Mouse (Mus musculus): ENCODE data around the gene Ms4a6b. TPM values are rescaled to one million over a fixed set of nuclear protein-coding genes. Genes with fewer than 3 reads are reported as not detected.
"Not testable (repeated sequence)": the region's sequence is repeated elsewhere in the genome, so short reads cannot be mapped to it uniquely, and the experiment has no call there.

The Ms4a6b gene
- polyA plus RNA-seq, 1 experiment from 2014 or later = 4.2 TPM

GRCm38 (mm10) chr19:11537336-11537735 is 21.0 kb downstream of the Ms4a6b start:
- H3K4me1 ChIP-seq = no peaks in the 10 kb centered on the region
- no peak overlapping the region for H3K4me3 ChIP-seq
- WGBS = 19% methylated on average over 2 of the region's 2 CpGs

GRCm38 (mm10) chr19:11540166-11540821 is 24.0 kb downstream of the Ms4a6b start:
- not testable (repeated sequence) for H3K27ac ChIP-seq; ATAC-seq (ENCODE audit: low FRiP score); H3K9ac ChIP-seq; H3K4me2 ChIP-seq (replicated peaks); H3K36me3 ChIP-seq; H3K9me3 ChIP-seq (replicated peaks); H3K27me3 ChIP-seq; H3K4me3 ChIP-seq; H3K4me1 ChIP-seq
- WGBS = 82% methylated on average over 1 of the region's 1 CpGs

More at GRCm38 (mm10) chr19:11537336-11537735, 21.0 kb downstream of the Ms4a6b start:
- H3K4me2 ChIP-seq (replicated peaks) = no peak overlapping the region
- H3K27ac ChIP-seq = no peak overlapping the region
- H3K9ac ChIP-seq = no peak overlapping the region
- no peaks in the 10 kb centered on the region for H3K36me3 ChIP-seq
- H3K9me3 ChIP-seq (replicated peaks) = no peaks in the 10 kb centered on the region
- H3K27me3 ChIP-seq = no peaks in the 10 kb centered on the region
- no peak for ATAC-seq (ENCODE audit: low FRiP score)

- WGBS = 81% methylated on average over 2 of the region's 2 CpGs
- not testable (repeated sequence) for H3K27ac ChIP-seq; H3K9me3 ChIP-seq (replicated peaks); H3K4me1 ChIP-seq; H3K4me3 ChIP-seq; H3K9ac ChIP-seq; H3K36me3 ChIP-seq; H3K27me3 ChIP-seq; H3K4me2 ChIP-seq (replicated peaks); ATAC-seq (ENCODE audit: low FRiP score)
Observed at GRCm38 (mm10) chr19:11544383-11544782, 28.1 kb downstream of the Ms4a6b start.

- no peak overlapping the region for H3K4me2 ChIP-seq (replicated peaks)
- H3K9ac ChIP-seq = no peak overlapping the region
- no peaks in the 10 kb centered on the region for H3K4me1 ChIP-seq
- no peaks in the 10 kb centered on the region for H3K9me3 ChIP-seq (replicated peaks)
- H3K36me3 ChIP-seq = no peaks in the 10 kb centered on the region
- H3K4me3 ChIP-seq = no peak overlapping the region
- ATAC-seq (ENCODE audit: low FRiP score) = no peak
- no peaks in the 10 kb centered on the region for H3K27me3 ChIP-seq
- H3K27ac ChIP-seq = no peak overlapping the region
Observed at GRCm38 (mm10) chr19:11547911-11548310, 31.6 kb downstream of the Ms4a6b start.

GRCm38 (mm10) chr19:11554726-11555125 is 38.4 kb downstream of the Ms4a6b start:
- Histone ChIP-seq H3K27me3 (no peaks in the 10 kb centered on the region), H3K27ac (no peak overlapping the region), H3K9me3 (replicated peaks) (no peaks in the 10 kb centered on the region), H3K4me3 (no peak overlapping the region), H3K4me1 (no peaks in the 10 kb centered on the region), H3K9ac (no peak overlapping the region), H3K36me3 (no peaks in the 10 kb centered on the region), H3K4me2 (replicated peaks) (no peak overlapping the region)
- ATAC-seq (ENCODE audit: low FRiP score) = no peak
- WGBS = 91% methylated on average over 5 of the region's 5 CpGs

GRCm38 (mm10) chr19:11559560-11559959 is 43.2 kb downstream of the Ms4a6b start:
- not testable (repeated sequence) for H3K36me3 ChIP-seq; H3K4me3 ChIP-seq; H3K27ac ChIP-seq; ATAC-seq (ENCODE audit: low FRiP score); H3K4me2 ChIP-seq (replicated peaks); H3K4me1 ChIP-seq; H3K9me3 ChIP-seq (replicated peaks); H3K27me3 ChIP-seq; H3K9ac ChIP-seq

- Histone ChIP-seq H3K4me2 (replicated peaks) (no peak overlapping the region), H3K27me3 (no peaks in the 10 kb centered on the region), H3K36me3 (no peaks in the 10 kb centered on the region), H3K9me3 (replicated peaks) (no peaks in the 10 kb centered on the region), H3K4me1 (no peaks in the 10 kb centered on the region), H3K4me3 (no peak overlapping the region), H3K27ac (no peak overlapping the region), H3K9ac (no peak overlapping the region)
- 86% methylated on average over 8 of the region's 8 CpGs for WGBS
- no peak for ATAC-seq (ENCODE audit: low FRiP score)
Observed at GRCm38 (mm10) chr19:11574965-11575364, 58.7 kb downstream of the Ms4a6b start.

Other genes starting within 250 kb of the Ms4a6b start
- gene Ms4a5, start 232.6 kb upstream of the Ms4a6b start, polyA plus RNA-seq (2016; fragmentation: Nextera tagmentation; extraction: Ambion mirVana) = not detected in 2 replicates
- not detected in 2 replicates for gene Ms4a14, start 202.1 kb upstream of the Ms4a6b start, polyA plus RNA-seq (2016; fragmentation: Nextera tagmentation; extraction: Ambion mirVana)
- 2.6 and 3.7 TPM in 2 replicates for gene Ms4a7, start 180.4 kb upstream of the Ms4a6b start, polyA plus RNA-seq (2016; fragmentation: Nextera tagmentation; extraction: Ambion mirVana)
- 3.5 and 4.0 TPM in 2 replicates for gene Ms4a4a, start 141.0 kb upstream of the Ms4a6b start, polyA plus RNA-seq (2016; fragmentation: Nextera tagmentation; extraction: Ambion mirVana)
- gene Ms4a4c, start 111.7 kb upstream of the Ms4a6b start, polyA plus RNA-seq (2016; fragmentation: Nextera tagmentation; extraction: Ambion mirVana) = 0.26 TPM in 1 of 2 replicates, not detected in the other
- gene Ms4a4b, start 73.0 kb upstream of the Ms4a6b start, polyA plus RNA-seq (2016; fragmentation: Nextera tagmentation; extraction: Ambion mirVana) = not detected in 2 replicates
- gene Ms4a6c, start 47.1 kb upstream of the Ms4a6b start, polyA plus RNA-seq (2016; fragmentation: Nextera tagmentation; extraction: Ambion mirVana) = 1.8 and 2.6 TPM in 2 replicates
- gene Gm8369, start 30.6 kb upstream of the Ms4a6b start, polyA plus RNA-seq (2016; fragmentation: Nextera tagmentation; extraction: Ambion mirVana) = not detected in 2 replicates
- 0.16 TPM in 1 of 2 replicates, not detected in the other for gene Ms4a4d, start 20.3 kb downstream of the Ms4a6b start, polyA plus RNA-seq (2016; fragmentation: Nextera tagmentation; extraction: Ambion mirVana)
- 2.2 and 3.1 TPM in 2 replicates for gene Ms4a6d, start 88.3 kb downstream of the Ms4a6b start, polyA plus RNA-seq (2016; fragmentation: Nextera tagmentation; extraction: Ambion mirVana)
- gene Ms4a2, start 107.2 kb downstream of the Ms4a6b start, polyA plus RNA-seq (2016; fragmentation: Nextera tagmentation; extraction: Ambion mirVana) = not detected in 2 replicates
- 0.25 TPM in 1 of 2 replicates, not detected in the other for gene Ms4a3, start 124.3 kb downstream of the Ms4a6b start, polyA plus RNA-seq (2016; fragmentation: Nextera tagmentation; extraction: Ambion mirVana)
- gene Oosp2, start 144.0 kb downstream of the Ms4a6b start, polyA plus RNA-seq (2016; fragmentation: Nextera tagmentation; extraction: Ambion mirVana) = not detected in 2 replicates
- not detected in 2 replicates for gene Oosp1, start 174.6 kb downstream of the Ms4a6b start, polyA plus RNA-seq (2016; fragmentation: Nextera tagmentation; extraction: Ambion mirVana)
- not detected in 2 replicates for gene Oosp3, start 180.5 kb downstream of the Ms4a6b start, polyA plus RNA-seq (2016; fragmentation: Nextera tagmentation; extraction: Ambion mirVana)
- gene Gif, start 231.0 kb downstream of the Ms4a6b start, polyA plus RNA-seq (2016; fragmentation: Nextera tagmentation; extraction: Ambion mirVana) = not detected in 2 replicates

Measured in hindbrain, embryonic 12.5 days (tissue).